Mouse (Mus musculus) spleen, adult 18-20 months (tissue): ENCODE results near the gene Cacna1d.

Source experiments
- DNase-seq, 2 experiments: peaks; one replicate each; pipeline ENCODE4 v3.0.0; 2022; ENCODE audit warnings: mixed read lengths in 2 of 2

The Cacna1d gene

GRCm38 (mm10) chr14:30326226-30326625 lies 165.0 kb downstream of the Cacna1d start:
- DNase-seq = no peak

- no peak for DNase-seq
These were observed 166.3 kb downstream of the Cacna1d start for GRCm38 (mm10) chr14:30324994-30325393.

DNA sequence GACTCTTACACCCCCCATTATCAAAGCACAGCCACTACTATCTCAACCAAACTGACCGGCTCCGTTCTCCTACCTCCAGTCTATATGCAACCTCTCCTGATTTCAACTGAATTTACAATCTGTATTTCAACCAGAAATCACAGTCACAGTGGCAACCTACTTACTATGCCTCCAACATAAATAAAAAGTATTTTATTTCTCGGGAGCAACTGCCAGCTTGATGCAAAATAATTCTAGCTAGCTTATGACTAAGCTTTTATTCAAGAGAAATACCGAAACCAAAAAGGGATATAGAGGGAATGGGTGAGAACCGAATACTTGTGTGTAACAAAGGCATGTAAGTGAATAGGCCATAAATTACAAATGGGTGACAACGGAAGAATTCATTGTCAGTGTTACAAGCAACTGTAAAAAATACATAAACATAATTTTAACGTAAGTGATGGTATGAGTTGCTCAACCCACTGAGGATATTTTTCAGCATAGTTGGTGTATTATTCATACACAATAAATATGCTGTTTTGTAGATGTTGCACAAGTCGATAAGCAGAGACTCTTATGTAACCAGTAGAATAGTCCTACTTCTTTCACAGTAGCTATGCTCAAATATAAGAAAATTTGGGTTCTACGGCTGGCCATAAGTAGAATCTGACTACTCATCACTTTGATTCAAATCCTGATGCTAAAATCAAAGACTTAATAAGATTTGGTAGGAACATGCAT lies 172.4 kb downstream of the Cacna1d start:
- DNase-seq = no peak

DNA sequence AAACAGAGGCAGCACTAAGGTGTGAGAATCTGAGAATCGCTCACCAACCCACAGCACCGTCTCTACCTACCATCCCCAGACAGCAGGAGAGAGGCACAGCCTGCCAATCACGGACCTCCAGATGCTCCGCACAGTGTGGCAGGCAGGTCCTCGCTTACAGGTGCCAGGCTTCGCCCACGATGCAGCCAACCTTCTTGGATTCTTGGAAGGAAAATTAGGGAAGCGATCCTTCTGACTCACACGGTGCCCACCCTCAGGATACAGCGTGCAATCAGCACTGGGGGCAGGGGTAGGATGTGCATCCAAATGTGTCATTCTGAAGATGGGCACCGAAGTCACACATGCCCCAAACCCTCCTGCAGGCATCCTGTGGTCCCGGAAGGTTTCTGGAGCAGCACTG lies 173.0 kb downstream of the Cacna1d start:
- DNase-seq = no peak

DNA sequence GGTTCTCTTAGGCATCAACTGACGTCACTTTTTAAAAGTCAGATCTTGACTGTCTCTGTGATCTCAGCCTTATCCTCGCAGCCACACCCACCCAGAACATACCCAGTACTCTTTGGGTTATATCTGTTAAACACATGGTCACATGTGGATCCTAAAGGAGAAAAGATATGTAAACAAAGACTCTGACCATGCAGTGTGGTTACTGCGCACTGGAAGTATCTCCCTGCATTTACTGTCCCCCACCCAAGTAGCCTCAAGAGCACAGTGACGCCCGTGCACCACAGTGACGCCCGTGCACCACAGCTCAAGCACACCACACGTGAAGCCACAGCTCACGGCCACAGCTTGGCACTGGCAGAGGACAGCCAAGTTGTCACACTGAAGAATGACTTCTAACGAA lies 173.6 kb downstream of the Cacna1d start:
- no peak for DNase-seq

DNA sequence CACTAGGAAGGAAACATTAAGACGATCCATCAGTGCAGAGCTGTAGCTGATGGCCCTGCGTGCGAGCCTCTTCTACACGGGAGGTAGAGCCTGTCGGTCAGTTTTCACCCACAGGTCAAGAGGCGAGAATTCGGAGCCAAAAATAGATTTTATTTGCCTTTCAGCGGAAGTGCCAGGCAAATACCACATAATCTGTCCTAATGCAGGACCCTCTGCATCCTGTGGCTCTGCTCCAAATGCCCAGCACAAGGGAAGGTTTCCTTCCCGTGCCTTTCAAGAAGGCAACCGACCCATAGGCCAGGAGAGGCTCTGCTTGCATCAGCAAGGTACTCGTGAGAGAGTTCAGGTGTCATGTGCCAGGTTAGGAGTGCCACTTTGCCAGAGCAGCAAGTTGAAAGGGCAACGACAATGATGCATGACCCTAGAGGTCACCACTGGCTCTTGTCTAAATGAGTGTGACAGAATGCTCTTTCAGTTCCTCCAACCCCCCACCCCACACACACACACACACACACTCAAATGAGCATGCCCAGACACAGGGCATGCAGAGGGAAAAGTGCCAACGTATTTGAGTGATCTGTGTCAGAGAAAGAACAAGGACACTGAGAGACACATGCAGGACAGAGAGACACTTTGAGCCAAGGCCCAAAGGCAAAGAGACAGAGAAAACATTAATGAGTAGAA lies 179.9 kb downstream of the Cacna1d start:
- DNase-seq = no peak

GRCm38 (mm10) chr14:30310236-30310635 lies 181.0 kb downstream of the Cacna1d start:
- DNase-seq = no peak

GRCm38 (mm10) chr14:30306221-30306620 lies 185.0 kb downstream of the Cacna1d start:
- no peak for DNase-seq

GRCm38 (mm10) chr14:30299946-30300345 lies 191.3 kb downstream of the Cacna1d start:
- DNase-seq = no peak

DNA sequence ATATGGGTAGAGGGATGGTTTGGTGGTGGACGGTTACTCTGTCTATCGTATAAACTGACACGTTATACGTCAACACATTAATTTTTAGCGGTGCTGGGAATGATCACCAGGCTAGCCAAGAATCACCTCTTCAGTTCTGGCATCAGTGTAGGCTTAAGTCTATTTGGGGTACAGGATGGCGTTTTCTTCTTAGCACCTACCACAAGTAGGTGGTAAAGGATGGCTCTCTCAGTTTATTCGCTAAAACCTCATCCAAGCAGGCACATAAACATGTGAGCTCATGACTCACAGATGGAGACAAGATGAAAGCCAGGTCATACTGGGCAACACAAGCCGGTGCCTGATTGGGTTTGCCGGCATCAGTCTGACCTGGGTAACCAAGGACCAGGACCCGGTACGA lies 193.8 kb downstream of the Cacna1d start:
- no peak for DNase-seq

DNA sequence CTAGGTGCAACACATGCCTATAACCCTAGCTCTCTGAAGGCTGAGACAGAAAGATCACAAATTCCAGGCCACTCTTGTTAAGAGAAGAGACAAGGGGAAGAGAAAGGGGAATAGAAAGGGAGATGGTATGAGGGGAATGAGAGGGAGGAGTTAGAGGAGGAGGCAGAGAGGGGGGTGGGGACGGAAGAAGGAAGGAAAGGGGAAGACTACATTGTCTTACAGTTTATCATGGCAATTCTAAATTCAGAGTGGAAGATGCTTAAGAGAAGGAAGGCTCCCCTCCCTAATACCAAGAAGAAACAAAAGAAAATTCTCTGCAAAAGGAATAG lies 199.2 kb downstream of the Cacna1d start:
- no peak for DNase-seq

- peak; percentile 47 to 53 for DNase-seq
These were observed 199.7 kb downstream of the Cacna1d start for GRCm38 (mm10) chr14:30291389-30292134.

GRCm38 (mm10) chr14:30284446-30284845 lies 206.8 kb downstream of the Cacna1d start:
- DNase-seq = no peak

GRCm38 (mm10) chr14:30284022-30284421 lies 207.2 kb downstream of the Cacna1d start:
- DNase-seq = no peak

DNA sequence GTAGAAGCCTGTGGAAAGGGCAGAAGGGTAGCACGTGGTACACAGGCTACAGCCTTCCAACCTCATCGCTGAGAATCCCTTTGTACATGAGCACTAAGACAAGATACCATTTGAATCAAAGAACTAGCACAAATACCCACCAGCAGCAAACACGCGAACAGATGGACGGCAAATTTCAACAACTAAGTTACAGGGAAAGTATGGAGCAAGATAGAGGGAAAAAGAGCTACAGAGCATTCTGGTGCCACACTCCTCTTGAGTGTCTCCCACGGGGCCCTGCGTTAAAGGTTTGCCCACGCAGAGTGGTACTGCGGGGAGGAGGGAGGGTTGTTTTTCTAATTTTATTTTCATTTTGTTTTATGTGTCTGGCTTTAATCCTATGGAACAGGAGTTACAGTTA lies 215.7 kb downstream of the Cacna1d start:
- no peak for DNase-seq

DNA sequence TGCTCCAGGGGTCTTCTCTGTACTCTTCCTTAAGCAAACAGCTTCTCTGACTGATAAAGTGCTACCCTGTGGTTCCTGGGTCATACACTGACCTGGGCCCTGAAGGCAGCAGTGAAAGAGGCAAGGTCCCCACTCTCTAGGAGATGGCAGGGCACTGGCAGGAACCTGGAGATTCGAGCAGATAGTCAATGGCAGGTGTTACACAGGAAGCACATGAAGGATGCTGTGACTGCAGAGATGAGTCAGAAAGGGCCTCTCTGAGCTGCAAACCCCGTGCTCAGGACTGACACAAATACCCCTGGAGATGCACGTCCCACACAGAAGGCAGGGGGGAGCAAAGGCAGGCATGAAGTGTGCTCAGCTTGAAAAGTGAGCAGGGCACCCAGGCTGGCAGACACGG lies 218.3 kb downstream of the Cacna1d start:
- no peak for DNase-seq

GRCm38 (mm10) chr14:30272523-30272922 lies 218.7 kb downstream of the Cacna1d start:
- DNase-seq = no peak

DNA sequence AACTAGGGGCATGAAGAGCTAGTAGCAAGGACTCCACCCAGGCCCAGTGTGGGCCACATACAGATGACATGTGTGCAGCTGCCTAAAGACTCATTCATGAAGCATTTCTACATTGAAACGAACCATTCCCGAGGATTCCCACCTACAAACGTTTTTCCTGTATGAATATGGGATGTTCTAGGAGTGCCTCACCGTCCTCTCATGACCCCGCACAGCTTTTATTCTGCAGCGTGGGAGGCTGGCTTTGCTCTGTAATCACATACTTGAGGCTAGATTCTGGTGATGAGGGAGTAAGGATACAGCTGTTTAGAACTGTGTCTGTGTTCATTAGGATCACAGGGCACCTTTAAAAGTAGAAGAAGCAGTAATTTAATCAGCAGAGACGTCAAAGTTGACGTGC lies 219.4 kb downstream of the Cacna1d start:
- DNase-seq = no peak

DNA sequence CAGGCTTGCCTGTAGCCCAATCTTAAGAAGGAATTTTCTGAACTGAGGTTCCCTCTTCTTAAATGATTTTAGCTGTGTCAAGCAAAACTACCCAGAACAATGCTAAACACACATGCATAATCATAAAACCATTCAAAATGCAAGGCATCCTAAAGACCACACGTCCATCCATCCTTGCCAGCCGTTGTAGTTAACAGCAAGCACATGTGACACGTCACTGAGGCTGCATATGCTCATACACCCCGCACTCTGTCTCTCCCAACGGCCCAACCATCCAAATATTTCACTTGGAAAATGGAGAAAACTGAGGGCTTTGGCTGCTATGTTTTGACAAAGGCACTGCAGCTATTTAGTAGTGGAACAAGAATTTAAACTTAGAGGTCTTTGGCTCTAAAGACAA lies 220.9 kb downstream of the Cacna1d start:
- no peak for DNase-seq

GRCm38 (mm10) chr14:30265728-30266127 lies 225.5 kb downstream of the Cacna1d start:
- DNase-seq = peak in 1 of 2 experiments; percentile 25

GRCm38 (mm10) chr14:30261561-30262251 lies 229.5 kb downstream of the Cacna1d start:
- no peak for DNase-seq

- no peak for DNase-seq
These were observed 233.6 kb downstream of the Cacna1d start for GRCm38 (mm10) chr14:30257626-30258025.

DNA sequence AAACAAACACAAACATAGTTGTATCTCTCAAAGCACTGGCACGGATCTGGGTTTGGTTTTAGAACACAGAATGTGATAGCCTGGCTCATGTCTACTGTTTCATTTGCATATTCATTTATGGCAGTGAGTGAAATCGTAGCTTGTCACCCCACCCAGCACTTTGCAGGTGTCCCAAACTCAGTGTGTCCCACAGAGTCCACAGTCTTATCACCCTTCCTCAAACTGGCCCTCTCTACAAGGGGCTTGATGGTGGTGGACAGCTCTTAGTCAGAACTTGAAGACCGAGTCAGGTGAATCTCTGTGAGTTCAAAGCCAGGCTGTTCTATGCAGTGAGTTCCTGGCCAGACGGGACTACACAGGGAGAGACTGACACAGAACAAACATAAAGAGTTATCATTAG lies 234.8 kb downstream of the Cacna1d start:
- no peak for DNase-seq
